Mouse (Mus musculus): ENCODE measurements around the gene Slc39a11. TPM values are rescaled to one million over a fixed set of nuclear protein-coding genes. Genes with fewer than 3 reads are reported as not detected.

Gene Slc39a11
- total and polyA plus RNA-seq, 2 experiments from 2014 or later = 40.4 to 62.5 TPM

DNA sequence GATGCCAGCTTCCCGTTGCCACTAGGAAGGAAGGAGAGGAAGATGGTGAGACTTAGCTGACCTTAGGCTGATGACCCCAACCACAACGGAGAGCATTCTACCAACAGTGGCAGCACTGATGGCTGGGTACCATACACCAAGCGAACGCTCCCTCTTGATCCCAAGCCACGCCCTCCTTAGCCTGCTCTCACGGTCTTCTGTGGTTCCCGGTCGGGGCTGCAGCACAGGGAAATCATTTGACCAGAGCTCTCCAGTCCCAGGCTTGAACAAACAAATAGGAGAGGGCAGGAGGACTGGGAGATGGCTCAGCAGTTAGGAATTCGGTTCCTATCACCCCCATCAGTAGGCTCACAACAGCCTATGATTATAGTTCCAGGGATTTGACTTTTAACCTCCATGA, 403.4 kb downstream of the Slc39a11 start:
- ATAC-seq (ENCODE audit: low FRiP score) = no peak
- no peak overlapping the region for H3K27ac ChIP-seq (ENCODE audit: low read depth, low read length)
- 83% methylated on average over 9 of the region's 9 CpGs for WGBS
- no peaks in the 10 kb centered on the region for H3K36me3 ChIP-seq (ENCODE audit: insufficient read depth, low read length)
- H3K27me3 ChIP-seq (ENCODE audit: insufficient read depth, low read length) = no peaks in the 10 kb centered on the region
- no peak for DNase-seq (ENCODE audit: low spot score)
- no peaks in the 10 kb centered on the region for H3K4me1 ChIP-seq (ENCODE audit: insufficient read depth, low read length)
- no peaks in the 10 kb centered on the region for H3K9me3 ChIP-seq (ENCODE audit: low read length)
- TF ChIP-seq CTCF (IDR thresholded peaks at IDR 0.05) = no peak
- H3K9ac ChIP-seq (replicated peaks; ENCODE audit: low read length, poor library complexity, severe bottlenecking) = no peak overlapping the region
- no peak overlapping the region for H3K4me2 ChIP-seq (ENCODE audit: low read depth, low read length, poor library complexity, severe bottlenecking)
- H3K4me3 ChIP-seq (ENCODE audit: low read depth, low read length) = no peak overlapping the region

DNA sequence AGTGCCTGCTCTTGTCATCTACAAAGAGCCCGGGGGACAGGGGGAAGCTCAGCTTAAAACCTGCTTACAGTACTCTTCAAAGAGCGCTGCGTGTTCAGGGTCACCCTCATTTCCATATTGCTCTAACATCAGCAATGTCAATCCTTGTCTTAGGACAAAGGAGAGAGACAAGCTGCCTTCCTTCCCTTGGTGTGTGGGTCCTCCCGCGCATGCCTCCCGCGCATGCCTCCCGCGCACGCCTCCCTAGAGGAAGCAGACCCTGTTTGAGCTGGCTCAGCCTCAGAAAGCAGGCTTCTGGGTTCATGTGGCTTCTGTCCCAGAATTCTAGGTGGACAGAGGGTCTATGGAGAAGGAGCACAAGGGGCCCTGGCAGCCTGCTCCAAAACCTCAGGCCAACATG, 404.2 kb downstream of the Slc39a11 start:
- Histone ChIP-seq H3K4me3 (ENCODE audit: low read depth, low read length) (no peak overlapping the region), H3K27ac (ENCODE audit: low read depth, low read length) (no peak overlapping the region), H3K27me3 (ENCODE audit: insufficient read depth, low read length) (no peaks in the 10 kb centered on the region), H3K4me2 (ENCODE audit: low read depth, low read length, poor library complexity, severe bottlenecking) (no peak overlapping the region), H3K4me1 (ENCODE audit: insufficient read depth, low read length) (no peaks in the 10 kb centered on the region), H3K9ac (replicated peaks; ENCODE audit: low read length, poor library complexity, severe bottlenecking) (no peak overlapping the region), H3K9me3 (ENCODE audit: low read length) (no peaks in the 10 kb centered on the region), H3K36me3 (ENCODE audit: insufficient read depth, low read length) (no peaks in the 10 kb centered on the region)
- no peak for DNase-seq (ENCODE audit: low spot score)
- ATAC-seq (ENCODE audit: low FRiP score) = no peak
- no peak for TF ChIP-seq CTCF (IDR thresholded peaks at IDR 0.05)
- 57% methylated on average over 10 of the region's 10 CpGs for WGBS

DNA sequence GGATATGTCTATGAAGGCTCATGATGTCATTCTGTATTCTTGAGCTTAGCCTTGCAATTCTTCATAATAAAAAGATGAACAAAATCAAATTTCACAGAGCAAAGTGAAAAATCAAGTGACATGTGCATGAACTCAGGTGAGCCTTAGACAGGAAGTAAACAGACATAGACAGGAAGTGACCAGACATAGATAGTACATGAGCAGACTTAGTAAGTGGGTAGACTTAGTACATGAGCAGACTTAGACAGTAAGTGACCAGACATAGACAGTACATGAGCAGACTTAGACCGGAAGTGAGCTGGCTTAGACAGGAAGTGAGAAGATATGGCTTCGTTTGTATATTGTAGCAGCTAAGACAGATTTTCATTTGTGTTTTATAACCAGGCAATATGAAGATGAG, 415.4 kb downstream of the Slc39a11 start:
- no peak overlapping the region for H3K9ac ChIP-seq (replicated peaks; ENCODE audit: low read length, poor library complexity, severe bottlenecking)
- no peak overlapping the region for H3K4me2 ChIP-seq (ENCODE audit: low read depth, low read length, poor library complexity, severe bottlenecking)
- no peak for ATAC-seq (ENCODE audit: low FRiP score)
- DNase-seq (ENCODE audit: low spot score) = no peak
- H3K27ac ChIP-seq (ENCODE audit: low read depth, low read length) = no peak overlapping the region
- no peaks in the 10 kb centered on the region for H3K9me3 ChIP-seq (ENCODE audit: low read length)
- H3K27me3 ChIP-seq (ENCODE audit: insufficient read depth, low read length) = no peaks in the 10 kb centered on the region
- no peaks in the 10 kb centered on the region for H3K36me3 ChIP-seq (ENCODE audit: insufficient read depth, low read length)
- peaks cover 7% of the 10 kb centered on the region; the same call in 1 of the 2 replicates for H3K4me1 ChIP-seq (ENCODE audit: insufficient read depth, low read length)
- TF ChIP-seq CTCF (IDR thresholded peaks at IDR 0.05) = no peak
- WGBS = 100% methylated on average over 2 of the region's 2 CpGs
- H3K4me3 ChIP-seq (ENCODE audit: low read depth, low read length) = no peak overlapping the region

DNA sequence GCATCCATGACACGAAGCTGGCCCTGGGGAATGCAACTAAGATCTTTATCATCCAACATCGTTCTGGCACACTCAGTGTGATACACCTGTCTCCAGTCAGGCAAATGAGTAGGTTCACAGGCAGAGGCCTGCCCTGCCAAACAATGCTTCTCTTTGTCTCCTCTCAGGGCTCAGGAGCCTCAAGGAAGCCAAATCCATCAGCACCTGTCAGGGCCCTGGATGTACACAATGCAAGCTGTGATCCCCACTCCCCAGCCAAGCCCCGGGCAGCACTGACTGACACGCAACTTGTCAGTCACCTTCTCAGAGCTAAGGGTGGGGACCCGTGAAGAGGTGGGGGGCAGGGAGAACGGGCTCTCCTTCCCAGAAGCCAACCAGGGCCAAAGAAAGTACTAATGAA, 417.8 kb downstream of the Slc39a11 start:
- Histone ChIP-seq H3K9ac (replicated peaks; ENCODE audit: low read length, poor library complexity, severe bottlenecking) (no peak overlapping the region), H3K27ac (ENCODE audit: low read depth, low read length) (no peak overlapping the region), H3K4me3 (ENCODE audit: low read depth, low read length) (no peak overlapping the region), H3K36me3 (ENCODE audit: insufficient read depth, low read length) (no peaks in the 10 kb centered on the region), H3K9me3 (ENCODE audit: low read length) (no peaks in the 10 kb centered on the region), H3K27me3 (ENCODE audit: insufficient read depth, low read length) (no peaks in the 10 kb centered on the region), H3K4me2 (ENCODE audit: low read depth, low read length, poor library complexity, severe bottlenecking) (no peak overlapping the region), H3K4me1 (ENCODE audit: insufficient read depth, low read length) (peaks cover 7% of the 10 kb centered on the region; the same call in 1 of the 2 replicates)
- TF ChIP-seq CTCF (IDR thresholded peaks at IDR 0.05) = no peak
- WGBS = 25% methylated on average over 6 of the region's 6 CpGs
- ATAC-seq (ENCODE audit: low FRiP score) (no peak), DNase-seq (ENCODE audit: low spot score) (no peak)

DNA sequence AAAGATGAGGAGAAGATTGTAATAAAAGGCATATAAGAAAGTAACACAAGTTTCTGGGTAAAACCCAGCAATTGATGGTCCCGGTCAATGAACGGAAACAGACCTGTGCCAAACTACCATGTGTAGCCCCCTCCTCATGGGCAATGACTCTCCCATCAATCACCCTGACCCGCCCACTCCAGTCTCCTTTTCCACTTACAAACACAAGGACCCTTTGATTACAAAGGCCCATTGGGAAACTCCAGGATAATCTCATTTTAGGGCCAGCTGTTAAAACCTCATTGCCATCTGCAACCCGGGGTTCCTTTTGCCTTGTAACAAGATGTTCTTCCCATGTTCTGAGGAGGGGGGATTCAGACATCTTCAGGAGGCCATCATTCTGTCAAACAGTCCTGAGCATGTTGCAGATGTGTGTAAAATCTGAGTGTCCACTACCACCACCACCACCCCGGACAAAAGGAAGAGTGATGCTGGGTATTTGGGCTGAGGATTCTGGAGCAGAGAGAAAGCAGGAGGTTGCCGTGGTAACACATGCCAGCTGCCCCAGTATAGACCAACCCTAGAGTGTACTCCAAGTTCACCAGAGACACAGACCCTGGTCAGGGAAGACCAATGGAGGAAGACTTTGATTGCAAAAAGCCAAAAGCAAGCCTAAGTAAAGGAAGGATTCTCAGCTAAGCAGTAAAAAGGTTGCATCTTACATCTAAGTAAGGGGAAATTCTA, 419.3 kb downstream of the Slc39a11 start:
- ATAC-seq (ENCODE audit: low FRiP score) = no peak
- DNase-seq (ENCODE audit: low spot score) = peak; percentile 33
- 44% methylated on average over 6 of the region's 6 CpGs for WGBS
- H3K9ac ChIP-seq (replicated peaks; ENCODE audit: low read length, poor library complexity, severe bottlenecking) = no peak overlapping the region
- H3K4me2 ChIP-seq (ENCODE audit: low read depth, low read length, poor library complexity, severe bottlenecking) = no peak overlapping the region
- no peak overlapping the region for H3K4me3 ChIP-seq (ENCODE audit: low read depth, low read length)
- TF ChIP-seq CTCF (IDR thresholded peaks at IDR 0.05) = no peak
- peaks cover 7% of the 10 kb centered on the region; the same call in 1 of the 2 replicates for H3K4me1 ChIP-seq (ENCODE audit: insufficient read depth, low read length)
- no peaks in the 10 kb centered on the region for H3K9me3 ChIP-seq (ENCODE audit: low read length)
- H3K27me3 ChIP-seq (ENCODE audit: insufficient read depth, low read length) = no peaks in the 10 kb centered on the region
- H3K36me3 ChIP-seq (ENCODE audit: insufficient read depth, low read length) = no peaks in the 10 kb centered on the region
- H3K27ac ChIP-seq (ENCODE audit: low read depth, low read length) = no peak overlapping the region

DNA sequence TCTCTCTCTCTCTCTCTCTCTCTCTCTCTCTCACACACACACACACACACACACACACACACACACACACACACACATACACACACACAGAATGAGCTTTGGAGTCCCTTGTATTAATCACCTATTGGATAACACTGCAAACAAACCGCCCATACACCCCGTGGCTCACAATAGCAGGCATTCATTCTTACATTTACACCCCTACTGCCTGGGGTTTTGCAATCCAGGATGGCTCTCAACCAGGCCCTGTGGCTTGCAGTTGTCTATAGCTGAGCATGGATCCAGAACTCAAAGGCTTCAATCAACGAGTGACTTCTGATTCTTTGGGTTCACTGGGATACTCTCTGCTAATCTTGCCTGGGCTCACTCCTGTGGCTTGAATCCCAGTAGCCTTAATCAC, 424.1 kb downstream of the Slc39a11 start:
- DNase-seq (ENCODE audit: low spot score) (no peak), ATAC-seq (ENCODE audit: low FRiP score) (no peak)
- 62% methylated on average over 3 of the region's 3 CpGs for WGBS
- no peak for TF ChIP-seq CTCF (IDR thresholded peaks at IDR 0.05)
- Histone ChIP-seq H3K9me3 (ENCODE audit: low read length) (no peaks in the 10 kb centered on the region), H3K27ac (ENCODE audit: low read depth, low read length) (no peak overlapping the region), H3K4me2 (ENCODE audit: low read depth, low read length, poor library complexity, severe bottlenecking) (no peak overlapping the region), H3K4me1 (ENCODE audit: insufficient read depth, low read length) (peaks cover 4% of the 10 kb centered on the region; the same call in 1 of the 2 replicates), H3K9ac (replicated peaks; ENCODE audit: low read length, poor library complexity, severe bottlenecking) (no peak overlapping the region), H3K36me3 (ENCODE audit: insufficient read depth, low read length) (no peaks in the 10 kb centered on the region), H3K27me3 (ENCODE audit: insufficient read depth, low read length) (no peaks in the 10 kb centered on the region), H3K4me3 (ENCODE audit: low read depth, low read length) (no peak overlapping the region)

All from midbrain, postnatal 0 days (tissue).